Mouse (Mus musculus) forebrain, postnatal 0 days (tissue): ENCODE measurements around the gene D430019H16Rik. TPM values are rescaled to one million over a fixed set of nuclear protein-coding genes. Genes with fewer than 3 reads are reported as not detected.

Source experiments
- ATAC-seq: fragments of 200-750 bp; cut with Nextera tagmentation; 2 replicates; pipeline ENCODE4 v1.8.0; 2017; ENCODE audit warnings: mild to moderate bottlenecking, moderate library complexity
- DNase-seq: peaks from one replicate; pipeline ENCODE4 v3.0.0-alpha.2; 2015
- H3K27ac ChIP-seq: fragments of 300-500 bp; sonication (generic); 2 replicates; pipeline ENCODE4 v1.5.1; 2014; ENCODE audit warnings: low read depth, mild to moderate bottlenecking, antibody characterized with exemption, low read length, moderate library complexity, mixed read lengths
- H3K27me3 ChIP-seq: fragments of 300-500 bp; sonication (generic); 2 replicates; pipeline ENCODE4 v1.6.1; 2014; ENCODE audit warnings: mild to moderate bottlenecking, low read length, mixed read lengths; ENCODE audit not compliant: insufficient read depth
- H3K36me3 ChIP-seq: fragments of 300-500 bp; sonication (generic); 2 replicates; pipeline ENCODE4 v1.6.1; 2014; ENCODE audit warnings: mild to moderate bottlenecking, moderate library complexity; ENCODE audit not compliant: insufficient read depth
- H3K4me1 ChIP-seq: fragments of 300-500 bp; sonication (generic); 2 replicates; pipeline ENCODE4 v1.6.1; 2014; ENCODE audit warnings: antibody characterized with exemption; ENCODE audit not compliant: insufficient read depth
- H3K4me2 ChIP-seq: fragments of 300-500 bp; sonication (generic); 2 replicates; pipeline ENCODE4 v1.6.1; 2014; ENCODE audit warnings: low read depth, mild to moderate bottlenecking, moderate library complexity
- H3K4me3 ChIP-seq: fragments of 300-500 bp; sonication (generic); 2 replicates; pipeline ENCODE4 v1.5.1; 2014; ENCODE audit warnings: low read depth, low read length, mixed read lengths
- H3K9ac ChIP-seq: fragments of 300-500 bp; sonication (generic); 2 replicates; pipeline ENCODE4 v1.6.1; 2014; ENCODE audit warnings: mild to moderate bottlenecking
- H3K9me3 ChIP-seq: fragments of 300-500 bp; sonication (generic); 2 replicates; pipeline ENCODE4 v1.6.1; 2016; ENCODE audit warnings: low read length
- CTCF ChIP-seq: sonication (generic); IDR thresholded peaks from 2 replicates; pipeline ENCODE4 v1.5.1; 2016; ENCODE audit warnings: antibody characterized with exemption, control low read depth, low read depth
- WGBS: fragments of 180-500 bp; shearing (Covaris S2); extraction: QIAGEN DNeasy Blood & Tissue Kit; methylation state at CpG from one replicate; pipeline ENCODE4 v1.1.7; 2014; 5-methylcytosine and 5-hydroxymethylcytosine counted together
- polyA plus RNA-seq: library from polyadenylated mRNA; unstranded; fragments of >200 nt; fragmentation: Nextera tagmentation; extraction: Ambion mirVana; gene quantifications from 2 replicates; pipeline ENCODE4 v1.2.1, GENCODE M21; 2015
- total RNA-seq: library from RNA; depleted of rRNA; stranded (reverse); fragments of >200 nt; gene quantifications from 2 replicates; pipeline ENCODE4 v1.2.3, GENCODE M21; 2014

The D430019H16Rik gene
- total and polyA plus RNA-seq, 2 experiments from 2014 or later = 13.3 to 208 TPM

DNA sequence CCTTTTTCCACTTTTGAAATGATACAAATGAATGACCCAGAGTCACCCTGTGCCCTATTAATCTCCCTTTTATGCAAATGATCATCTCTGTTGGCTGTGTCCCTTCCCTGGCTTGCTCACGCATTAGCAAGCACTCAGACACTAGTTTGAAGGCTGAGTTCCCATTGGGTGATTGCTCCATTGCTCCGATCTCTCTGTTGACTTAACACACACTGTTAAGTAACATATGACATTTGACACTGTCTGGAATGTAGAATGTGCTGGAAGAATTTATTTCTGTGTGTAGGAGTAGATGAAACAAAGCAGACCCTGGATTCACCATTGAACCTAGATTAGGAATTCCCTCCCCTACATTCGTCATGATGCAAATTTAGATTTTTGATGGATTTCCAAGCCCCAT lies 20.8 kb upstream of the D430019H16Rik start:
- DNase-seq = no peak
- Histone ChIP-seq H3K27me3 (no peaks in the 10 kb centered on the region), H3K4me2 (no peak overlapping the region), H3K4me3 (no peak overlapping the region), H3K27ac (no peak overlapping the region), H3K36me3 (no peaks in the 10 kb centered on the region), H3K4me1 (no peaks in the 10 kb centered on the region), H3K9ac (no peak overlapping the region), H3K9me3 (no peaks in the 10 kb centered on the region)
- ATAC-seq = no peak
- no peak for TF ChIP-seq CTCF
- WGBS = 74% methylated on average over 3 of the region's 3 CpGs

DNA sequence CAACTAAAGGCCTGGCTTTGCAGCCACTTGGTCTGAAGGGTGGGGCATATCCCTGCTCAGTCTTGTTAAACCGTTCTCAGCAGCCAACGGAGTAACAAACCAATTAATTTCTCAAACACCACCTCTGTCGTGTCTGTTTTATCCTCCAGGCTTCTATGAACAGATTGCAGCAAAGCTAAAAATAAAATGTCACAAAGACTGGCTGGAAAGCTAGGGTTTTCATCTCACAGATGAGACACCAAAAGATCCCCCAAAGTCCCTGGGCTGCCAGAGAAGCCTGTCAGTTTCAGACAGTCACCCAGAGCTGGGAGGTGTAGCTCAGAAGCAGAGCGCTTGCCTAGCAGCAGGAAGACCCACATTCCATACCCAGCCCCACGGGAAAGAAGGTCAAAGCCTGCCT lies 15.4 kb upstream of the D430019H16Rik start:
- H3K9me3 ChIP-seq = no peaks in the 10 kb centered on the region
- DNase-seq (peak; percentile 31), ATAC-seq (peak; percentile 77)
- no peaks in the 10 kb centered on the region for H3K4me1 ChIP-seq
- peak overlapping the region; percentile 47 for H3K27ac ChIP-seq
- WGBS = 33% methylated on average over 5 of the region's 5 CpGs
- TF ChIP-seq CTCF = no peak
- H3K9ac ChIP-seq = no peak overlapping the region
- H3K27me3 ChIP-seq = no peaks in the 10 kb centered on the region
- no peaks in the 10 kb centered on the region for H3K36me3 ChIP-seq
- H3K4me3 ChIP-seq = no peak overlapping the region
- H3K4me2 ChIP-seq = no peak overlapping the region

DNA sequence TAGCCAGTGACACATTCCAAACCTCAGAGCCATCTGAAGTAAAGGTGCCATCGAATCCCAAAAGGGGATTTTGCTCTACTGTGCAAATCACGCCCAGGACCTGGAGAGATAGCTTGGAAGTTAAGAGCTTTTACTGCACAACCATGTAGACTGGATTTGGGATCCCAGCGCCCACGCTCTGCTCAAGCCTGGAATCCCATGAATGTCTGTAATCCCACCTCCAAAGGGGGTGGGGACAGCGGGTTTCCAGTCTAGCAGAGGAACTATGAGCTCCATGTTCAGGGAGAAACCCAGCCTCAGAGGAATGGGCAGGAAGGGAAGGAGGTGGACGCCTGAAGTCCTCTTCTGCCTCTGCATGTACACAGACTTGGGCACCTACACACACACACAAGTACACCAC lies 13.7 kb upstream of the D430019H16Rik start:
- Histone ChIP-seq H3K9ac (no peak overlapping the region), H3K9me3 (no peaks in the 10 kb centered on the region), H3K4me2 (no peak overlapping the region), H3K4me1 (no peaks in the 10 kb centered on the region), H3K27ac (no peak overlapping the region), H3K36me3 (no peaks in the 10 kb centered on the region), H3K27me3 (no peaks in the 10 kb centered on the region), H3K4me3 (no peak overlapping the region)
- no peak for ATAC-seq
- DNase-seq = no peak
- 79% methylated on average over 6 of the region's 6 CpGs for WGBS
- TF ChIP-seq CTCF = no peak

DNA sequence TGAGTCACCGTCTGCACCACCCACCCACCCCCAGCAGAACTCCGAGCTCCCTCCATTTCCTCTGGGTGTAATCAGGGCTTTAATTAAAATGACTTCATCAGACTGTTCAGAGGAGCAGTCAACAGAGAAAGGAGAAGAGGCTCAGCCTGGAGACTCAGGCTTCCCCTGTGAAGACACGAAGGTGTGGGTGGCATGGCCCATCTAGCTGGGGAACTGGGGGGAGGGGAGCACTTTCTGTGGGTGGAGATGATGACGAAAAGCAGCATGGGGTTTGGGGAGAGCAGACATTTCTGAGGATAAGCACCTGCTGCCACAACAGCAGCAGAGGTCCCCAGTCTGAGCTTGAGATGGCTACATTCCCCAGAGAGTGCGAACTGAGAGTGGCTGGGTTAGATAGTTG lies 10.1 kb upstream of the D430019H16Rik start:
- DNase-seq (no peak), ATAC-seq (no peak)
- Histone ChIP-seq H3K36me3 (no peaks in the 10 kb centered on the region), H3K4me3 (no peak overlapping the region), H3K27me3 (no peaks in the 10 kb centered on the region), H3K4me2 (no peak overlapping the region), H3K4me1 (no peaks in the 10 kb centered on the region), H3K9ac (no peak overlapping the region), H3K9me3 (no peaks in the 10 kb centered on the region), H3K27ac (no peak overlapping the region)
- 67% methylated on average over 5 of the region's 5 CpGs for WGBS
- no peak for TF ChIP-seq CTCF

DNA sequence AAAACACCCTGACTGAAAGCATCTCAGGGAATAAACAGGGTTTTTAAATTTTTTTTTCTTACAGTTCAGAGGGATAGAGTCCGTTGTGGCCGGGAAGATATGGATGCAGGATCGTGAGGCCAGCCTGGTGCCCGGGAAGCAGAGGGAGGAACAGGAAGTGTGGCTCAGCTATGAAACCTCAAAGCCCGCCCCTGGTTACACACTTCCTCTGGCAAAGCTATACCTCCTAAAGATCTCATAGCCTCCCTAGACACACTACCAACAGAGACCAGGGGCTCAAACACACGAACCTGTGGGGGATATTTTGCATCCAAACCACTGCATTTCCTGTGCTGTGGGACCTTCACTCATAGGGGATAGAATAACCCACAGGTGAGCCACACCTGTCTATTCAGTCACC lies 7.9 kb upstream of the D430019H16Rik start:
- ATAC-seq = no peak
- TF ChIP-seq CTCF = no peak

DNA sequence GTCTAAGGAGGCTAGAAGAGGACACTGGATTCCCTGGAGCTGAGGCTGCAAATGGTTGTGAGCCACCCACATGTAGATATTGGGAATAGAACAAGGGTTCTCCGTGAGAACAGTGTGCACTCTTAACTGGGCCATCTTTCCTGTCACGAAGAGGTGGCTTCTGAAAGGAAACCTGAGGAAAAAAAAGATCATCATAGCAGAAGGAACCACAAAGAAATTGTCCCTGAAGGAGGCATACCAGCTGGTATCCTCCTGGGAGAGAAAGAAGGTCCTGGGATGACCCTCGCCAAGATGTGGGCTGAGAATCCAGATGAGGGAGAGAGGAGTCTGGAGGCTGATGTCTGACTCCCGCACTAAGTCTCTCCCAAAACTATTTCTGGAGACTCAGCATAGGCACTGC lies 4.4 kb upstream of the D430019H16Rik start:
- Histone ChIP-seq H3K4me1 (peaks cover 5% of the 10 kb centered on the region; the same call in 1 of the 2 replicates), H3K9me3 (no peaks in the 10 kb centered on the region), H3K27ac (no peak overlapping the region), H3K4me3 (no peak overlapping the region), H3K9ac (no peak overlapping the region), H3K36me3 (no peaks in the 10 kb centered on the region), H3K4me2 (no peak overlapping the region), H3K27me3 (no peaks in the 10 kb centered on the region)
- no peak for TF ChIP-seq CTCF
- 86% methylated on average over 4 of the region's 4 CpGs for WGBS
- DNase-seq (no peak), ATAC-seq (no peak)

More for the DNA sequence above, 7.9 kb upstream of the D430019H16Rik start:
- no peak overlapping the region for H3K4me3 ChIP-seq
- H3K4me2 ChIP-seq = no peak overlapping the region
- no peaks in the 10 kb centered on the region for H3K4me1 ChIP-seq
- 82% methylated on average over 6 of the region's 6 CpGs for WGBS
- H3K27ac ChIP-seq = no peak overlapping the region
- no peak overlapping the region for H3K9ac ChIP-seq
- no peaks in the 10 kb centered on the region for H3K27me3 ChIP-seq
- no peaks in the 10 kb centered on the region for H3K9me3 ChIP-seq
- no peaks in the 10 kb centered on the region for H3K36me3 ChIP-seq
- DNase-seq = no peak

DNA sequence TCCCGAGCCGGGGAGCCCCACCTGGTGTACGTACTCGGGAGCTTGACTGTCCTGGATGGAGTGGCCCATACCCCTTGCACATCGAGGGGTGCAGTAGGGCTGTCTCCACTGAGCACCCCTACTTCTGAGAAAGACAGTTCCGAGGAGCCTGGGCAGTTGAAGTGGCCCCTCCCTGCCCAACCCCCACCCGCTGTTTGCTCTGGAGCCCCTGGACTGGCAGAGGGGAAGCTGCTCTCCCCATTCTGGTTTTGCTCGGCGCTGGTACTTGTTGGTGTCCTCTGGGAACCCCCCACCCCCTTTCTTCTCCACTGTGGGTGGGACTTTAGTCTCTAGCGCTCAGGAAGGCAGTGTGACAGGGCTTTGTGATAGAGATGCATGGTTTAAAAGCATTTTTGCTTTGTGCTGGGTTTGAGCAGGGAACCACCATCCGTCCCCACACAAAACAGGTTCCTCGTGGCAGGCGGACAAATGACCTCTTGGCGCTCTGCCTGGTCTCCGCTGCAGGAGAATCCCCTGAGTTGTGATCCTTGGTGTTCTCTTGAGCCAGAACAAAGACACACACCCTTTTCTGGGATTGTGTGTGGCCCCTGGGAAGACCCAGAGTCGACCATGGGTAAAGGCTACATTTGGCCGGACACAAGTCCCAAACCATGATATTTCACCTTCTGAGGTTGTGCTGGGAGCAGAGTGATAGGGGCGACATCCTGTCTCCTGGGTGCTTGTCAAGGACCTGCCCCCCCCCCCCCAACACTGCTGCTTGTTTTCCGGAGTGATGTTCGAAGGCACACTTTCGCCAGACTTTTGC lies 804 bp downstream of the D430019H16Rik start:
- Histone ChIP-seq H3K27ac (peak overlapping the region; percentile 91), H3K4me2 (peak overlapping the region; percentile 60), H3K4me1 (peaks cover 18% of the 10 kb centered on the region), H3K4me3 (peak overlapping the region; percentile 89), H3K36me3 (peaks cover 6% of the 10 kb centered on the region; the same call in 1 of the 2 replicates), H3K9me3 (no peaks in the 10 kb centered on the region), H3K27me3 (no peaks in the 10 kb centered on the region), H3K9ac (peak overlapping the region; percentile 90)
- no peak for TF ChIP-seq CTCF
- ATAC-seq = peak; percentile 63
- WGBS = 2% methylated on average over 21 of the region's 21 CpGs
- DNase-seq = peak; percentile 68
